Mouse (Mus musculus): ENCODE results near the gene Psmb1. TPM values are rescaled to one million over a fixed set of nuclear protein-coding genes. Genes with fewer than 3 reads are reported as not detected.
A peak's percentile ranks its signal among the peaks of the same experiment; 100 is the strongest.

The Psmb1 gene
- polyA plus RNA-seq, 1 experiment from 2014 or later = 214 TPM

- Histone ChIP-seq H3K9ac (replicated peaks; ENCODE audit: low read depth) (no peak overlapping the region), H3K4me1 (ENCODE audit: insufficient read depth, low read depth, low read length) (no peaks in the 10 kb centered on the region), H3K36me3 (ENCODE audit: insufficient read depth, low read length) (peaks cover 16% of the 10 kb centered on the region; the same call in 1 of the 2 replicates), H3K4me2 (replicated peaks; ENCODE audit: low read depth, low read length) (no peak overlapping the region), H3K9me3 (ENCODE audit: low read length) (no peaks in the 10 kb centered on the region), H3K27ac (ENCODE audit: low read length) (no peak overlapping the region), H3K4me3 (ENCODE audit: low read depth, low read length) (no peak overlapping the region), H3K27me3 (replicated peaks; ENCODE audit: insufficient read depth, low read length) (no peaks in the 10 kb centered on the region)
- no peak for TF ChIP-seq CTCF (IDR thresholded peaks at IDR 0.05)
- TF ChIP-seq EP300 (IDR thresholded peaks at IDR 0.05) = no peak
- ATAC-seq (no peak), DNase-seq (ENCODE audit: low spot score) (no peak)
- WGBS = 86% methylated on average over 7 of the region's 7 CpGs
These were observed 9.0 kb downstream of the Psmb1 start for GRCm38 (mm10) chr17:15490542-15490941.

GRCm38 (mm10) chr17:15472671-15473070 lies 26.9 kb downstream of the Psmb1 start:
- H3K36me3 ChIP-seq (ENCODE audit: insufficient read depth, low read length) = peaks cover 39% of the 10 kb centered on the region

GRCm38 (mm10) chr17:15467669-15468068 lies 31.9 kb downstream of the Psmb1 start:
- peak; percentile 38 for ATAC-seq

More at GRCm38 (mm10) chr17:15472671-15473070, 26.9 kb downstream of the Psmb1 start:
- 88% methylated on average over 4 of the region's 4 CpGs for WGBS
- ATAC-seq (no peak), DNase-seq (ENCODE audit: low spot score) (no peak)
- Histone ChIP-seq H3K4me2 (replicated peaks; ENCODE audit: low read depth, low read length) (no peak overlapping the region), H3K9me3 (ENCODE audit: low read length) (no peaks in the 10 kb centered on the region), H3K27ac (ENCODE audit: low read length) (no peak overlapping the region), H3K9ac (replicated peaks; ENCODE audit: low read depth) (no peak overlapping the region), H3K4me3 (ENCODE audit: low read depth, low read length) (no peak overlapping the region), H3K4me1 (ENCODE audit: insufficient read depth, low read depth, low read length) (no peaks in the 10 kb centered on the region), H3K27me3 (replicated peaks; ENCODE audit: insufficient read depth, low read length) (no peaks in the 10 kb centered on the region)
- no peak for TF ChIP-seq EP300 (IDR thresholded peaks at IDR 0.05)
- peak; percentile 40 for TF ChIP-seq CTCF (IDR thresholded peaks at IDR 0.05)

GRCm38 (mm10) chr17:15461921-15462495 lies 37.5 kb downstream of the Psmb1 start:
- DNase-seq (ENCODE audit: low spot score) (no peak), ATAC-seq (no peak)
- no peaks in the 10 kb centered on the region for H3K9me3 ChIP-seq (ENCODE audit: low read length)
- H3K27me3 ChIP-seq (replicated peaks; ENCODE audit: insufficient read depth, low read length) = no peaks in the 10 kb centered on the region
- H3K4me3 ChIP-seq (ENCODE audit: low read depth, low read length) = no peak overlapping the region
- H3K4me1 ChIP-seq (ENCODE audit: insufficient read depth, low read depth, low read length) = no peaks in the 10 kb centered on the region
- 89% methylated on average over 6 of the region's 6 CpGs for WGBS
- no peak for TF ChIP-seq EP300 (IDR thresholded peaks at IDR 0.05)
- no peak for TF ChIP-seq CTCF (IDR thresholded peaks at IDR 0.05)
- no peak overlapping the region for H3K9ac ChIP-seq (replicated peaks; ENCODE audit: low read depth)
- H3K36me3 ChIP-seq (ENCODE audit: insufficient read depth, low read length) = no peaks in the 10 kb centered on the region
- no peak overlapping the region for H3K4me2 ChIP-seq (replicated peaks; ENCODE audit: low read depth, low read length)
- no peak overlapping the region for H3K27ac ChIP-seq (ENCODE audit: low read length)

More at GRCm38 (mm10) chr17:15467669-15468068, 31.9 kb downstream of the Psmb1 start:
- no peak overlapping the region for H3K9ac ChIP-seq (replicated peaks; ENCODE audit: low read depth)
- peak; percentile 76 for DNase-seq (ENCODE audit: low spot score)
- WGBS = 15% methylated on average over 5 of the region's 5 CpGs
- no peak overlapping the region for H3K4me3 ChIP-seq (ENCODE audit: low read depth, low read length)
- H3K4me2 ChIP-seq (replicated peaks; ENCODE audit: low read depth, low read length) = no peak overlapping the region
- TF ChIP-seq EP300 (IDR thresholded peaks at IDR 0.05) = no peak
- peak; percentile 95 for TF ChIP-seq CTCF (IDR thresholded peaks at IDR 0.05)
- H3K9me3 ChIP-seq (ENCODE audit: low read length) = no peaks in the 10 kb centered on the region
- no peaks in the 10 kb centered on the region for H3K4me1 ChIP-seq (ENCODE audit: insufficient read depth, low read depth, low read length)
- no peak overlapping the region for H3K27ac ChIP-seq (ENCODE audit: low read length)
- peaks cover 10% of the 10 kb centered on the region for H3K36me3 ChIP-seq (ENCODE audit: insufficient read depth, low read length)
- H3K27me3 ChIP-seq (replicated peaks; ENCODE audit: insufficient read depth, low read length) = no peaks in the 10 kb centered on the region

DNA sequence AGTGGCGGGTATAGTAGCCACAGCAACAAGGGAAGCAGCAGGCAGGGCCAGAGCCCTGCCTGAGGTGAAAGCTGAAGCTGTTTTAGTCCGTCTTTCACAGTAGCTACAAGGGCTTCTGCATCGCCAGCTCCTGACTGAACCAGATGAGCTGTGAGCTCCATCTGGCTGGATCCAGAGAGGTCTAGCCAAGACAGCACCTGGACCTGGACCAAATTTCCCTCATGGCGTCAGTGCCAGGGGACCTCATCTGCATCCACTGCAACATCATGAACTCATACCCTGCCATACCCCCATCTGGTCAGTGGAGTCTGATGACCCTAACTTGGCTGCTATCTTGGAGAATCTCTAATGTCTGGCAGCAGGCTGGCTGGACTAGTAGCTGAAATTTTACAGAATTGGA lies 39.8 kb downstream of the Psmb1 start:
- 65% methylated on average over 4 of the region's 4 CpGs for WGBS
- no peaks in the 10 kb centered on the region for H3K4me1 ChIP-seq (ENCODE audit: insufficient read depth, low read depth, low read length)

DNA sequence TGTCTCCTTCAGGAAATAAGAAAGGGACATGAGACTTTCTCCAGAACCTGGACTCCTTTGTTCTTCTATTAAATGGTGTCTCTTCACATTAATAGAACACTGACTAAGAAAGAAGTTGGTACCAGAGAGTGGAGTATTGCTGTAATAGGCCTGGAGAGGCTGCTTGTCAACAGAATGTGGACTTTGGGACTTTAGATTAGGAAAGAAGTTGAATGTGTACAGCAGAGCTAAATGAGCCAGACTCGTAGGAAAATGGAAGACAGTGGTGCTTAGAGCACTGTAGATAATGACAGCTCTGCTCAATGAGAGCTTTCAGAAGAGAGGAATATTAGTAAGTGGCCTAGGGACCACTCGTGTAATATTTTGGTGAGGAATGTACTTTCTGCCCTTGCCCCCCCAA lies 43.0 kb downstream of the Psmb1 start:
- WGBS = 85% methylated on average over 2 of the region's 2 CpGs
- Histone ChIP-seq H3K36me3 (ENCODE audit: insufficient read depth, low read length) (no peaks in the 10 kb centered on the region), H3K9me3 (ENCODE audit: low read length) (no peaks in the 10 kb centered on the region), H3K27me3 (replicated peaks; ENCODE audit: insufficient read depth, low read length) (no peaks in the 10 kb centered on the region), H3K4me1 (ENCODE audit: insufficient read depth, low read depth, low read length) (no peaks in the 10 kb centered on the region), H3K9ac (replicated peaks; ENCODE audit: low read depth) (no peak overlapping the region), H3K4me2 (replicated peaks; ENCODE audit: low read depth, low read length) (no peak overlapping the region), H3K4me3 (ENCODE audit: low read depth, low read length) (no peak overlapping the region), H3K27ac (ENCODE audit: low read length) (no peak overlapping the region)
- ATAC-seq (no peak), DNase-seq (ENCODE audit: low spot score) (no peak)
- TF ChIP-seq EP300 (IDR thresholded peaks at IDR 0.05) (no peak), CTCF (IDR thresholded peaks at IDR 0.05) (no peak)

More for the DNA sequence above, 39.8 kb downstream of the Psmb1 start:
- no peak overlapping the region for H3K9ac ChIP-seq (replicated peaks; ENCODE audit: low read depth)
- ATAC-seq (no peak), DNase-seq (ENCODE audit: low spot score) (no peak)
- no peaks in the 10 kb centered on the region for H3K36me3 ChIP-seq (ENCODE audit: insufficient read depth, low read length)
- H3K9me3 ChIP-seq (ENCODE audit: low read length) = no peaks in the 10 kb centered on the region
- H3K4me3 ChIP-seq (ENCODE audit: low read depth, low read length) = no peak overlapping the region
- H3K27me3 ChIP-seq (replicated peaks; ENCODE audit: insufficient read depth, low read length) = no peaks in the 10 kb centered on the region
- TF ChIP-seq EP300 (IDR thresholded peaks at IDR 0.05) = no peak
- TF ChIP-seq CTCF (IDR thresholded peaks at IDR 0.05) = no peak
- no peak overlapping the region for H3K4me2 ChIP-seq (replicated peaks; ENCODE audit: low read depth, low read length)
- H3K27ac ChIP-seq (ENCODE audit: low read length) = no peak overlapping the region
